Mouse (Mus musculus) T-cell, adult 2 months (primary cell): ENCODE results near the gene Zfand2a.

Experiments used
- DNase-seq: peaks from one replicate; pipeline ENCODE4 v3.0.0; 2022; ENCODE audit warnings: low spot score

The Zfand2a gene

GRCm38 (mm10) chr5:139466373-139466772, 18.0 kb downstream of the Zfand2a start:
- DNase-seq = no peak

DNA sequence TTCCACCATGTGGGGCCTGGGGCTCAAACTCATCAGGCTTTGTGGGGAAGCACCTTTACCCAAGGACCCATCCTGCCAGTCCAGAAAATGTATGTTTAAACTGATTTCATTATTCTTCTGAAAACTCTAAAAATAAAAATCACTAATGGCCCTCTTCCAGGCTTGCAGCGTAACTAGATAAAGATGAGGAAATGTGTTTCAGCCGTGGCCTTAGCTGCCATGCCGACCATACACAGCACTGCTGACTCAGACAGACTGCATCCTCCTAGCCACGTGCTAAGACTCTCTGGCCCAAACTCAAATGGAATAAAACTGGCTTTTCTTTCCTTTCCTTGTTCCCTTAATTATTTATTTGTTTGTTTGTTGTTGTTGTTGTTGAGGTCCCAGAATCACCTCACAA, 19.5 kb downstream of the Zfand2a start:
- DNase-seq = no peak

GRCm38 (mm10) chr5:139460384-139461067, 23.8 kb downstream of the Zfand2a start, which contains the start of gene 3110082I17Rik:
TSS of gene 3110082I17Rik (minus strand) at chr5:139460527.
- peak; percentile 96 for DNase-seq

DNA sequence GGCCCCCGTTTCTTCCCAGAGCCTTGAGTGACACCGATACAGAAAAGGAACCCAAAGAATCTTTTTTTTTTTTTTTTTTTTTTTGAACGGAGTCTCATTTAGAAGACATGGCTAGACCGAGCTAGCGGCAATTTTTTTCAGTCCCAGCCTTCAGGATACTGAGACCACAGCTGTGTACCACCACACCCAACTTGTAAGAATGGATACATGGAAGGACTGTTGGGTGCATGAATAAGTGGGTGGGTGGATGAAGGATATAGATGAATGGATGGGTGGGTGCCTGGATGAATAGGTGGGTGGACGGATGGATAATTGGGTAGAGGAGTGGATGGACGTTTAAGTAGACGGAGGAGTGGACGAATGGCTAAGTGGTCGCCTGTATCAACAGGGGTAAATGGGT, 24.4 kb downstream of the Zfand2a start:
- no peak for DNase-seq

DNA sequence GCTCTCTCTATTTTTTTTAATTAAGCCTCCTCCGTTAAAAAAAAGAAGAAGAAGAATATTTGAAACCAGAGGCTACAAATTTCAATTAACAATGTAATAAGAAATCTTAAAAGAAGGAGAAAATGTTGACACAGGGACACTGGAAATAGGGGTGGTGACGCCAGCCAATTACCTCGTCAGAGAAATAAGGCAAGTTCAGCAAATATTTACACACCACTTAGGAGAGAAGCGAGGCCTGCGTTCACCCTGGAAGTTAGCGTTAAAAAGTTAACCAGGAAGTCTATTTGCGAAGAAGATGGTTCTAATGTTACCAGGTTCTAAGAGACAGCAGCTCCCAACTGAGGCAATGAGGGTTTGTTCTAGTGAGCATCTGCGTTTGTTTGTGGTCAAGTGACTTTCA, 27.1 kb downstream of the Zfand2a start:
- no peak for DNase-seq

GRCm38 (mm10) chr5:139455166-139455565, 29.2 kb downstream of the Zfand2a start:
- DNase-seq = no peak

- DNase-seq = no peak
Observed at GRCm38 (mm10) chr5:139453031-139453430, 31.3 kb downstream of the Zfand2a start.

DNA sequence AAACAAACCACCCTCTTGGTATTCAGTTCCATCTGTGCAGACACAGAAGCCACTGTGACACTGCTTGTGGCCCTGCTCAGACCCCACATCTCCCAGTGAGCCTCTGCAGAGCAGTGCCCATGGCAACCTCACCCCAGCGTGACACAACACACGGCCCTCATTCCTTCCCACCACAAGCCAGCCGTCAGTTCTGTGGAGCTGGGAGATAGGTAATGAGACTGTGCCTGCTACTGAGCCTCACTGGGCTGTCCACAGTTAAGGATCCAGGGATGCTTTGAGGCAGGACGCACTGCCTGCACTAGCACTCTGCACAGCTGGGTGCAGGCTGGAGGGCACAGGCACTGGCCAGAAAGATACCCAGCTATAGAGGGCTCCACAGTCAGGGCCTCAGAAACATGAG, 34.4 kb downstream of the Zfand2a start:
- no peak for DNase-seq

- DNase-seq = no peak
Observed at GRCm38 (mm10) chr5:139449161-139449791, 35.1 kb downstream of the Zfand2a start.

DNA sequence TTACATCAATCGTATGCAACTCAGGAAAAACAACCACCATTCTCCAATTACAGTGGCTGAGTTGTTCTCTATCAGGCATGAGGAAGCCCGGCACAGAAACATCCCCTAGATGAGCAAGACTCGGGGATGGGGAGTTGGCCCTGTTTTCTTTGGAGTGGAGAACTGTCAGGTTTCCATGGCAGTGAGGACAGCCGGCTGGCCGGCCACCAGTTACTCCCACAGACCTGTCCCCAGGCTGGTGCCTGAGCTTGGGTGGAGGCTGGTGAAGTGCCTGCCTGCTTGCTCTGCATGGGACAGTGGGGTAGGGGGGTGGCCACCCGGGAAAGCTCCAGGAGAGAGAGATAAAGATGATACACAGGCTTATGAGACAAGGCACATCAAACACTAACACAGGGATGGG, 36.3 kb downstream of the Zfand2a start:
- no peak for DNase-seq

DNA sequence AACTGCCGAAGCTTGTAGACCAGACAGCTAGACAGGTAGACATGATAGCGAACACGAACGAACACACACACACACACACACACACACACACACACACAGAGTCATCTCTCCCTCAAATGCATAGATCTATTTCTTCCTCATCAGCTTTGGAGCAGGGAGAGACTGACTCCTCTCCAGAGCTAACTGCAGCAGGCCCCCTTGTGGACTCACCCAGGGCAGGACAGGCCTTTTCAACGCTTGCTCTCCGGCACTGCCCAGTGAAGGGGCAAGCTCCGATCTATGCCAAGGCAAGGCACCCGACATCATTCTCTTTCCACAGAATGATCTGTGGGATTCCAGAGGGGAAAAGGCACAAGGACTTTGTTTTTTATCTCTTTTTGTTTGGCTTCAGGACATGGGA, 39.1 kb downstream of the Zfand2a start:
- no peak for DNase-seq

DNA sequence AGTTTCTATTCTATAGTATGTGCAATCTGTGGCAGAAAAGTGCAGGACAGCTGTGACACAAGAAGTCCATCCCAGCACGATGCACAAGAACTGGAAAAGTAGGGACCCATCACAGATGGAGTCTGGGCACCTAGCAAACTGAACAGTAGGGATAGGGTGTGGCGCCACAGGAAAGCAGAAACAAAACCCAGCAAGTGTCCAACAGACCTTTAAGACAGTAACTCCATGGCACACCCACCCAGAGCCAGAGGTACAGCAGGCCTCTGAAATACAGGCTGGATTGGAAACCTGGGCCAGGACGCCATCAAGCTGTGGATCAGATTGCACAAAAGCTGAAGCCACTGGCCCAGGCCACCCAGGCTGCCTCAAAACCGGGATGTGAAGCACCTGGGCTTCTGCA, 41.4 kb downstream of the Zfand2a start:
- no peak for DNase-seq

DNA sequence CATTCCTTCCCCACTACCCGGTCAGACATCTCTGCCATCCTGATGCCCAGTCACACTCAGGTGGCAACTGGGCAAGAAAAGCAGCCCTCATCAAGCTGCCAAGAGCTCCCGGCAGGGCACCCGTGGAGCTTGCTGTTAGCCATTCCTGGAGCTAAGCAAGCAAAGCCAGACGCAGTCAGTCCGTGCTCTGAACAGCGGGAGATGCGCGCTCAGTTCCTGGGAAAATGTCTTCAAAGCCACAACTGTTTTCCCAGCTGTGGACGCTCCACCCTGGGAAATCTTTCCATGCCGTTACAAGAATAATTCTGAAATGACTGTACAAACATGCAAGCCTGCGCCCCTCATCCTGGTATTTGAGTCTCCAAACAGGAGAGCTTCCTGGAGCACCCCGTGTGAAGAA, 41.9 kb downstream of the Zfand2a start:
- DNase-seq = no peak

GRCm38 (mm10) chr5:139441726-139442018, 42.7 kb downstream of the Zfand2a start:
- DNase-seq = no peak

GRCm38 (mm10) chr5:139440926-139441725, 43.2 kb downstream of the Zfand2a start:
- DNase-seq = no peak

DNA sequence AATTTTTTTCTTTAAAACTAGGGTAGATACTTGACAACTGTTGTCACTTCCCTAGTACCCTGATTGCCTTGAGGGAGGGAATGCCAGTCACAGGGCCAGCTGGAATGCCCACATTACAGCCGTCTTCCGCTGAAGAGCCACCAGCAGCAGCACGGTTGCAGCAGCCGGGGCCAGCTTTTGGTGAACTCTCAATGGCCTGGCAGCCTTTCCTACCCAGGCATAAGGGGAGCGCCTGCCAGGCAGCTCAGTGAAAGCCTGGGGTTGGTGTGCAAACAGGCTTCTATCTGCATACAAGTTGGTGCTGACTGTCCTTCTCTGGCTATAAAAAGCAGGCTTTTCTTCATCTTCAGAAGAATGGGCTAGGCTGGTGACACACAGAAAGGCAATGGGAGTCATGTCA, 43.9 kb downstream of the Zfand2a start:
- no peak for DNase-seq

GRCm38 (mm10) chr5:139438440-139438839, 45.9 kb downstream of the Zfand2a start:
- no peak for DNase-seq

- DNase-seq = no peak
Observed at GRCm38 (mm10) chr5:139437769-139438168, 46.6 kb downstream of the Zfand2a start.

- DNase-seq = no peak
Observed at GRCm38 (mm10) chr5:139434940-139435339, 49.4 kb downstream of the Zfand2a start.

DNA sequence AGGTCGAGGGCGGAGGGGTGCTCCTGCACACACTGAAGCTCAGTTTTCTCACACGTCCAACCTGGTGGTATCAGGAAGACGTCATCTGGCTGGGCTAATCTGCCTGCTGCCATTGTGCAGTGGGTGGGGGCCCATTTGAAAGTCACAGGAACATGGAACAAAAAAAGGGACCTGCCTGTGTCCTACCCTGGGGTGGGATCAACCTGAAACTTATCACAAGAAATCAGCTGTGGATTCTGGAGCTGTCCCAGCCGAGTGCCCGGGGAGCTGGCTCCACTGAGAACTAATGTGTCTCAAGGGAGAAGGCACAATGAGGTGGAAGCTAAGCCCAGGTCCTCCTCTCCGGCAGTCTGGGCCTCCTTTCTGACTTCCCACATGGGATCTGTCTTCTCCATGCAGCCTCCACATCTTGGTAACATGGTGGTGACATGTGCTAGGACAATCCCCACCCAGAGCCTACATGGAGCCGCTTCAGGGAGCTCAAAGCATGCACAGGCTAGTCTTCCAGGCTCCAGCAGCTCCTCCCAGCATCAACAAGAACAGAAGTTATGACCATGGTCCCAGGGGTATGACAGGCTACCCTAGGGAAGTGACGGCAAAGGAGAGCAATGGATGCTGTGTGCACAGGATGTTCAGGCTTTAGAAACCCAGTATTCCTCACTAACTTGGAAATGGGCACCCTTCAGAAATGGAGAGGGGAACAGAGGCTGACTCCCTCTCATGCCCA, 50.3 kb downstream of the Zfand2a start:
- DNase-seq = no peak

DNA sequence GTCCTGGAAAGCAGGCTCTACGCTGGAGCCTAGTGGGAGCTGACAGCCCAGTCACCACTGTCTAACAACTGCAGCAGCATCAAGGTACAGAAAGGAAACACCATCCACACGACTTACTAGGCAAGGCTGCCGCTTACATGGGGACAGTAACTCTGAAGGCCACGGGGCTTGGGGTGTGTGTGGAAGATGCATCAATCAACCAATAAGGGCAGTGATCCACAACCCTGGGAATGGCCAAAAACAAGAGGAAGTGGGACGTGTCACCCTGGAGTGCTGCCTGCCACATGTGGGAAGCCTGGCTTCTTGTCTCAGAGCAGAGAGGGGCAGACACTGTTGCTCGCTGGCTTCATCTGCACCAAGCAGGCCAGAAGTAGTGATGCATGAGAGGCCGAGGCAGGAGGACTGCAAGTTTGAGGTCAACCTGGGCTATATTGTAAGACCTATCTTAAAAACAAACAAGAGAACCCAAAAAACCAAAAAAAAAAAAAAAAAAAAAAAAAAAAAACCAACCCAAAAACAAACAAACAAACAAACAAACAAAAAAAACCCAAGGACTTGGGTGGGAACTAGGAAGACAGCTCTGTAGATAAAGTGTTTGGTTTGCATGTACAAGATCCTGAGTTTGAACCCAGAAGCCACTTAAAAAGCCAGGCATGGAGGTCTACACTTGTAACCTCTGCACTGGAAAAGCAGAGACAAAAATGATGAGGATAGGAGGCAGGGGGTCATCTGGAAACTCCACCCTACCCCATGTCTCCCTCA, 51.4 kb downstream of the Zfand2a start:
- DNase-seq = no peak

- DNase-seq = no peak
Observed at GRCm38 (mm10) chr5:139432333-139432732, 52.0 kb downstream of the Zfand2a start.
